Mouse (Mus musculus) adrenal gland, postnatal 14 days (tissue): ENCODE data around the gene Etv6. TPM values are rescaled to one million over a fixed set of nuclear protein-coding genes. Genes with fewer than 3 reads are reported as not detected.

Experiments used
- DNase-seq: peaks from one replicate; pipeline ENCODE4 v3.0.0; 2021; ENCODE audit warnings: mixed read lengths
- total RNA-seq: library from RNA; stranded (reverse); gene quantifications from 2 replicates; pipeline ENCODE4 v1.2.3, GENCODE M21; 2021

The Etv6 gene
- total RNA-seq, 1 experiment from 2014 or later: 35.7 TPM

DNA sequence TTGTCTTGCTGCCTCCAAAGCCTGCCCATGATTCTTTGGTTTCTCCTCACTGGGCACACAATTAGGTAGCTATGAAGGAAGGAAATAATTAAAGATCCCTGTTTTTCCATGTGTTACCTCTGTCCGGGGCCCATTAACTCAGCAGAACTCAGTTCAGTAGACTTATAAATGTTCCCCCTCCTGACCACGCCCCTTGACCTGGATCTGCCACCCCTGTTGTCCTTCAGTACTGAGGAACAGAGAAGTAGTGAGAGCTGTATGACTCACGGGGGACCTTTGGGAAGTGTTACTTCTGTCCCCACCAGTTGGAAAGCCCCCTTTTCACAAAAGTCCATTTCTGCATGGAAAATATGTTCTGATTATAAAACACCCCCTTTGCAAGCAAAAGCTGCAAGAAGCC lies 226.4 kb downstream of the Etv6 start:
- peak; percentile 87 for DNase-seq

DNA sequence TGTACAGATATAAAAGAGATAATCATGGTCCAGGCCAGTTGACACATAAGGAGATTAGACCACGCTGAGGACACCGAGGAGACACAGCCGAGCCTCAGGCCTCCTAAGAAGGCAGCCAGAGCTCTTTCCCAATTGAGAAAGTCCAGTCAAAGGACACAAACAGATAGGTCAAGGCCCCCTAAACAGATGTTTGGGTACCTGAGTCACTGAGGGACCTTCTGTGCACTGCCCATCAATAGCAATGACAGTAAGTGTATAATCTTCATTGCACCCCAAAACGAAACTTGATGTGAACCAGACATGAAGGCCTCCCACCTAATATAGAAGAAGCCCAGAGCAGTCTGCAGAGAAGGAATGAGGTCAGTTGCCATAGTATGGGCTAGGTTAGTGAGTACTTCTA lies 226.9 kb downstream of the Etv6 start:
- peak; percentile 39 for DNase-seq

DNA sequence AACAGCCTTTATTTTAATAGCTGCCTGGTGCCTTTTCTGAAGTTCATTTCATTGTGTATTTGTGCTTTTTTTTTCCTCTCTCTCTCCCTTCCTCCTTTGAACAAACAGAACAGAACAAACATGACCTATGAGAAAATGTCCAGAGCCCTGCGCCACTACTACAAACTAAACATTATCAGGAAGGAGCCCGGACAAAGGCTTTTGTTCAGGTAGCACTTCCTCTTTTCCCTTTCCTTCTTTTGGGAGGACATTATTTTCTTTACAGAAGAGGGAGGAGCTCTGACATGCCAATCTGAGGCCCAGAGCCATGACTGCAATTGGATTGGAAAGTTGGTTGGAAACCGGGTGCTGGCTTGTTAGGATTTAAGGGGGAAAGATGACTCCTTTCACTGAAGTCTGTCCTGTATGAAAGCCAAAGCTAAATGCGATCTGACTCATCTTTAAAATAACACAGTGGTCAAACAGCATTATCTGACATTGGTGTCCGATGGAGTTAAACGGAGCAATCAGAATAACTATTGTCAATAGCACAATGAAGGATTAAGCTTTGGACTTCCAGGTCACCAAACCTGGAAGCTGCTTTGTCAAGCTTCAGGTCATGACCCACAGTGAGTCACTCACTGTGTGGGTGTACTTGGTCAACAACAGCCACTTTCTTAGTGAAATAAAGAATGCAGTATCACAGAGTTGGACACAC lies 227.6 kb downstream of the Etv6 start:
- no peak for DNase-seq

DNA sequence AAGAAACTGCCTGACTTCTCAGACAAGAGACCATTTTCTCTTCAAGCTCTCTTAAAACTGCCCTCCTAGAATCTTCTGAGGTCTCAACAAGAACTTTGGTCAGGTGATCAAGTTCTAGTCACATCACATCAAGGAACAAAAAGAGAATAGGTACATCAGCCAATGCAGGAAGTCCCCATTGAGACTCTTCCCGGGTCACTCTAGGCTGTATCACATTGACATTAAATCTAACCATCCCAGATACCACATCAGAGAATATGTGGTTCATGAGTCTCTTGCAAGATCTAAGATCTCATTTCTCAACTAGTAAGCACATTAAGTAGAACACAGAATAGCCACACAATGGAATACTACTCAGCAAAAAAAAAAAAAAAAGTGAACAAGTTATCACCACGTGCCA lies 238.4 kb downstream of the Etv6 start:
- no peak for DNase-seq

DNA sequence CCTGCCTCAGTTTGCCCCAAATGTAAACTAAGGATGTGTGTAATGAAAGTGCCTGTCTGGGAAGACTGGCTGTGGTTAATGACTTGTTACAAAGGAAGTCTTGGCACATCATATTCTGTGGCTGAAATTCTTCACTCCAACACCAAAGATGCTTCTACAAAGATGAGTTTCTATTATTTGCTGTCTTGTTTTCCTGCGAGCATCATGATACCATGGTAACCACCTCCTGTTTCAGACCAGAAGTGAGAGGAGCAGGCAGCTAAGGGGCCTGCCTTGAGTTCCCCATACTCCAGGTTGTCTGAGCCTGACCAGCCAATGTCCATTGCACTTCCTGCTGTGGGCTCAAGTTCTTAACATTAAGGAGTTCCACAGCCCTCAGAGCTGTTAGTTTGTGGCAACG lies 241.5 kb downstream of the Etv6 start:
- no peak for DNase-seq

DNA sequence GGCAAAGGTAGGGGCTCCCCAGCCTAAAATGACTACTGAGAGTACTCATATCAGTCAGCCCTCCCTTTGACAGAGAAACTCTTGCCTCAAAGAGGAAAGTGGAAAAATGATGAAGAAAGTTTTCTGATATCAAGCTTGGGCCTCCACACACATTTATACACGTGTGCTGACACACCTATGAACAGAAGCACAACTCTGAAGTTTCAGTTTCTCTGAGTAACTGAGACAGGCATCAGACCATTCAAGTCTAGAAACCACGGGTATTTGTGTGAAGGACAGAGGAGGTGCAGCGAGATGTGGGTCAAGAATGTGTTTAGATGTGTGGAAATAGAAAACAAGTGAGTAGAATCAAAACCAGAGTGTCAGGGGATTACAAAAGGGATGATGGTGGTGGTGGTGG lies 246.6 kb downstream of the Etv6 start:
- no peak for DNase-seq

DNA sequence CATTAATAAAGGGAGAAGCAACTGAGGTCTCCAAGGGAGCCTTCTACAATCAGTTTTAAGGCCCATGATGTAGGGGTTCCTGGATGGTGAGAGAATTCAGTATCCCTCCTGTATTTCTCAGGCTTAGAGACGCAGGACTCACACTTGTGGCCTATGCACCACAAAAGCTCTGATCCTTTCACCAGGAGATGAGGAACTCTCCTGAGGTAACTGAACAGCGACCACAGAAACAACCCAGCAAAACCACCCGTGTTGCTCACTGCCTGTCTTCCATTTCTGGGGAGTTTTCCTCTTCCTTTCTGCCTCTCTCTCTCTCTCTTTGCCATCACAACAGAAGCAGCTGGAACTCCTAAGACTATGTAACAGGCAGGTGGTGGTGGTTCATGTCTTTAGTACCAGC lies 256.3 kb downstream of the Etv6 start:
- DNase-seq: no peak

DNA sequence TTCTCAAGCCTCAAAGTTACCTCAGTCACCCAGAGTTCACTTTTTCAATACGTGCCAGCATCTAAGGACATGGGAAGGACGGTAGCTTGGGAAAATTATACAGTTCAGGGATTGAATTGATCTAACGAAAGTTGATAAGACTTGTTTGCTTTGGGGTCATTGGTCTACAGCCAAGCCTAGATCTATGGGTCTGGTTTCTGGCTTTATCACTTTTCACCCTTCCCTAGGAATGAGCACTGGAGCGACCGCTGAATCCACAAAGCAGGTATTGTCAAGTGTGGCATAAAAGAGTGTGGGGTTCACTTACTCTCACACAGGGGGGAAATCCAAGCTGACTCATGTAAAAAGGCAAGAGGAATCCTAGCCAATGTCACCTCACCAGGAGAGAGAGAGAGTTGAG lies 256.9 kb downstream of the Etv6 start:
- DNase-seq: no peak

DNA sequence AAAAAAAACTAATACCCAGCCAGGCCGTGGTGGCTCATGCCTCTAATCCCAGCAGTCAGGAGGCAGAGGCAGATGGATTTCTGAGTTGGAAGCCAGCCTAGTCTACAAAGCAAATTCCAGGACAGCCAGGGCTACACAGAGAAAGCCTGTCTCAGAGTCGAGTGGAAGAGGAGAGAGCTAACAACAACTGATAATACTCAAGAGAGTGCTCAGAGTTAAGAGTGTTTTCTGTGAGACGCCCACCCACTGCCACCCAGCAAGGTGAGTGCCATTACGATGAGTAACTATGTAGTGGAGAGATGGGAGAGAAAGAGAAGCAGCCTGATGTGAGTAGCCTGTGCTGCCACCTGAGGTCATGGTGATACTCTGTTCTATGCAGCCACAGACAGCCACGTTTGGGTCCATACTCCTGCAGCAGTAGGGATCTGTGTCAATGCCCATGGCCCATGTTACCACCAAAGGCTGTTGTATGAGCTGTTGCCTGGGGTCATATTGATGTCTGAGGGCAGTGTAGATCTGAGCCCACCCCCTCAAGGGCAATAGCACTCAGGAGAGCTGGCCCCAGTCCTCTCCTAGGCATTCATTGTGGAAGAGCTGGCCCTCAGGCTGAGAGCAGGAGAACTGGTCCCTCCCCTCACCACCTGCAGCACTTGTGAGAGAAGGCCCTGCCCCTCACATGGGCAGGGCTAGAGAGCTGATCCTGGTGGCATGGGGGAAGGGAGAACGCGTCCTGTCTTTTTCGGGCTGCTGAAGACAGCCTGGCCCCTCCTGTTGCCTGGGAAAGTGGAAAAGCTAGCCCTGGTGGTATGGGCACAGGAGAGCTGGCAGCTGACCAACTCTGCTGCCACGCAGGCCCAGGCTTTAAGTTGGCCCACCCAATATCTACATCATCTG lies 258.4 kb downstream of the Etv6 start:
- no peak for DNase-seq

DNA sequence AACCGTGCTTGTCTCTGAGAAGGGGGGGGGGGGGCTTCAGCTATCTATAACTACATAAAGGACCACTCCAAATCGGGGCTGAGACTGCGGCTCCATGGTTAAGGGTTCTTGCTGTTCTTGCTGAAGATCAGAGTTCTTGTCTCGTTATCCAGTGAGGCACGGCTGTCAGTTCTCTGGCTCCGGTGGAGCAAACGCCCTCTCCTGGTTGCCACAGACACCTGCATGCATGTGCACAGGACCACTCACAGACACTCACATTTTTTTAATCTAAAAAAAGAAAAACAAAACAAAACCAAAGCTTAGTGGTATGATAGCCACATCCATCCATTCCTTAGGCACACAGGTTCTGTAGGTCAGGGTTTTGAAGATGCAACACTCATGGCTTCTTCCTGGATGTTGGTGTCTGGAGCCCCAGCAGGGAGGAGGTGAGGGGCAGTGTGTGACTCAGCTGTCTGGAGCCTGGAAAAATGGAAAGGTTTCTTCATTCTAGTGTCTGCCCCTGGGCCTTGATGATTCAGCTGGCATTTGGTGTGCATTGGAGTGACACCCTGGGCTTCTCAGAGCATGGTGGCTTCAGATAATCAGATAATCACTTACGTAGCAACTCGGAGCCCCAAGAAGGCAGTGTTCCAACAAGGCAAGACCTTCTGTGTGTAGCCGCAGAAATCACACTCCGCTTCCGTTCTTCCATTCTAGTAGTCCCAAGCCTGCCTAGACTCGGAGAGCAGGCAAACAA lies 262.6 kb downstream of the Etv6 start:
- peak; percentile 56 for DNase-seq

DNA sequence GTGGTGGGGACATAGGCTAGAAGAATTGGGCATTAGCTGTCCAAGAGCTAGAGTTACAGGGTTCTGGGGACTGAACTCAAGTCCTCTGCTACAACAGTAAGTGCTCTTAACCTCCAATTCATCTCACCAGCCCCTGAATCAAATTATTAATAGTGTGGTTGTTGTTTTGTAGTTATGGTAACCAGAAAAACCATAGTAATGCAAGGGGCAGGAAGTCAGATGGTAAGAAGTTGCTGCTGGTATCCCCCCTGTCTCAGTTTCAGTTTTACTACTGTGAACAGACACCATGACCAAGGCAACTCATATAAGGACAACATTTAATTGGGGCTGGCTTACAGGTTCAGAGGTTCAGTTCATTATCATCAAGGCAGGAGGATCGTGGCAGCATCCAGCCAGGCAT lies 266.5 kb downstream of the Etv6 start:
- no peak for DNase-seq

DNA sequence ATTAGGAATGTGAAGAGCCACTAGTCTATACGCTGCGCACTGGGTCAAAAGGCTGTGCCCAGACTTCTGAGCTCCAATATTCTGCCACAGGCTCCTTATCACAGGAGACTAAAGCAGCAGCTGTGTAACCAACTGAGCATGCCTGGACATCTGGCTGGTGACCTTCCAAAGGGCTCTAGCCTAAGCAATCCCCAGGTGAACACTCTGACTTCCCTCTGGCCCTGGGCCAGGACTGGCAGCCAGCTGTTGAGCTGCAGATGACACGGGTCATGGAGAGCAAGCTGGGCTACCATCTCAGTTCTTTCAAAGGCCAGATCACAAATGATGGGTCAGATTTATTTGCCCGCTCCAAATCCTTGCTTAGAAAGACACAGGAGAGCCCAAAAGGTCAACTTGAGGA lies 275.8 kb downstream of the Etv6 start:
- DNase-seq: peak; percentile 56

DNA sequence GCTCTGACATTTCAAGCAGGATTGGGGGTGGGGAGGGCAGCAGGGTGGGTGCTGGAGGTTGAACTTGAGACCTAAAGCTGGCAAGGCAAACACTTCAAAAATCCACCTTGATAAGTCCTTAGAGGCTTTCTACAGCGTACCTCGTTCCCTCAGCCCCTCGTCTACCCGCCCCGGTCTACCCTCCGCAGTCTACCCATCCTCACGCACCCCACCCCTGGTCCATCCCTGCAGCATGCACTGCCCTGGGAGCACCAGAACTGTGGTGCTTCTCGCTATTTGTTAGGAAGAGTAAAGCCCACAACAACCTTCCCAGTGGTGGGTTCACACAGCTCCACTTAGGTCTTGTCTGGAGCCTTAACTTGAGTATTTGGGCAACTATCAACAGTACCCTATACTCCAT lies 277.1 kb downstream of the Etv6 start:
- no peak for DNase-seq

DNA sequence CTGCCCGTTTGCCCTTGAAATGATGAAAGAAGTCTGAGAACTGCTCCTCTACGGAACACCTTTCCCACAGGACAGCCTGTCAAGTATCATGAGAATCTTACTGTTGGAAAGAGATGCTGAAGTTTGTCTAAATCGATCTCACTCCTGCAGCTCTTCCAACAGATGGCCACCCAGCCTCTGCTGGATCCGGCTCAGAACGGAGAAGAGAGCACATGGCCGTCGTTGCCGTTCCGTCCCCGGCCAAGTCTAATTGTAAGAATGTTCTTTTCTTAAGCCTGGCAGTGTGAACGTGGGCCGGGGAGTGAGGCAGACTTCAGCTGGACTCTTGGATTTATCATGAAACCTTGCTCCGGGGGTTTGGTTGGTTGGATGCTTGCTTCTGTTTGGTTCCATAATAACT lies 281.9 kb downstream of the Etv6 start:
- DNase-seq: no peak

Other genes starting within 250 kb of the Etv6 start
- gene Kap, start 181.9 kb upstream of the Etv6 start, total RNA-seq: 0.94 TPM in 1 of 2 replicates, not detected in the other